Mouse (Mus musculus): ENCODE results near the gene Eno3.

DNA sequence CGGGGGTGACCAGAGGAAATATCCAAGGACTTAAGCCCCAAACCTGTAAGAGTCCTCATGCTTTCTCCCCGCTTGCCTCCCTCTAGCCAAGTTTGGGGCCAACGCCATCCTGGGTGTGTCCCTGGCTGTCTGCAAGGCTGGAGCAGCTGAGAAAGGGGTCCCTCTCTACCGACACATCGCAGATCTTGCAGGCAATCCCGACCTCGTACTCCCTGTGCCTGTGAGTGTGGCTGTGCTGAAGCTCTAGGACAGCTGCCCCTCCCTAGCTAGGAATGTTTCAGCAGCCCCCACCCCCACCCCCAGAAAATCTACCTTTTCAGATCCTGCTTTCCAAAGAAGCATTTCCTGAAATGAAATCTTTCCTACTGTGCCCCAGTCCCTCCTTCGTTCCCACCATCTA is 1.9 kb downstream of the Eno3 start:
- TF ChIP-seq CTCF (IDR thresholded peaks at IDR 0.05; ENCODE audit: low read depth) (no peak), EP300 (optimal IDR thresholded peaks at IDR 0.05) (no peak)
